Mouse (Mus musculus) kidney, embryonic 14.5 days (tissue): ENCODE measurements around the gene Itga7. TPM values are rescaled to one million over a fixed set of nuclear protein-coding genes. Genes with fewer than 3 reads are reported as not detected.

Experiments
- ATAC-seq: fragments of 200-750 bp; cut with Nextera tagmentation; 2 replicates; pipeline ENCODE4 v1.8.0; 2017; ENCODE audit warnings: moderate number of reproducible peaks, mild to moderate bottlenecking, moderate TSS enrichment, moderate library complexity; ENCODE audit not compliant: low FRiP score, low TSS enrichment
- H3K27ac ChIP-seq: fragments of 300-500 bp; sonication (generic); 2 replicates; pipeline ENCODE4 v1.5.1; 2014; ENCODE audit warnings: low read depth, mild to moderate bottlenecking, low read length, moderate library complexity, mixed read lengths
- H3K27me3 ChIP-seq: fragments of 300-500 bp; sonication (generic); 2 replicates; pipeline ENCODE4 v1.6.1; 2014; ENCODE audit warnings: mild to moderate bottlenecking, low read length; ENCODE audit not compliant: control insufficient read depth, insufficient read depth
- H3K36me3 ChIP-seq: fragments of 300-500 bp; sonication (generic); 2 replicates; pipeline ENCODE4 v1.6.1; 2014; ENCODE audit warnings: low read length, mixed read lengths; ENCODE audit not compliant: control insufficient read depth, insufficient read depth
- H3K4me1 ChIP-seq: fragments of 300-500 bp; sonication (generic); 2 replicates; pipeline ENCODE4 v1.6.1; 2014; ENCODE audit warnings: low read length, mixed read lengths; ENCODE audit not compliant: control insufficient read depth, insufficient read depth
- H3K4me2 ChIP-seq: fragments of 300-500 bp; sonication (generic); replicated peaks from 2 replicates; pipeline ENCODE4 v1.6.1; 2014; ENCODE audit warnings: low read depth, mild to moderate bottlenecking, low read length
- H3K4me3 ChIP-seq: fragments of 300-500 bp; sonication (generic); 2 replicates; pipeline ENCODE4 v1.5.1; 2014; ENCODE audit warnings: mild to moderate bottlenecking, low read length
- H3K9ac ChIP-seq: fragments of 300-500 bp; sonication (generic); 2 replicates; pipeline ENCODE4 v1.6.1; 2014; ENCODE audit warnings: low read depth, mild to moderate bottlenecking, low read length, moderate library complexity
- H3K9me3 ChIP-seq: fragments of 300-500 bp; sonication (generic); 2 replicates; pipeline ENCODE4 v1.6.1; 2016; ENCODE audit warnings: low read length; ENCODE audit not compliant: control insufficient read depth
- WGBS: fragments of 180-500 bp; shearing (Covaris S2); extraction: QIAGEN DNeasy Blood & Tissue Kit; methylation state at CpG from one replicate; pipeline ENCODE4 v1.1.7; 2014; 5-methylcytosine and 5-hydroxymethylcytosine counted together
- polyA plus RNA-seq: library from polyadenylated mRNA; unstranded; fragments of >200 nt; fragmentation: Nextera tagmentation; extraction: Ambion mirVana; gene quantifications from 2 replicates; pipeline ENCODE4 v1.2.1, GENCODE M21; 2014

The Itga7 gene
- polyA plus RNA-seq, 1 experiment from 2014 or later, result 1.3 TPM

- Histone ChIP-seq H3K4me1 (peaks cover 22% of the 10 kb centered on the region), H3K4me2 (peak within 1 kb of the TSS; percentile 57), H3K27ac (peak within 1 kb of the TSS; percentile 89), H3K36me3 (peaks cover 12% of the 10 kb centered on the region; the same call in 1 of the 2 replicates), H3K9me3 (no peaks in the 10 kb centered on the region), H3K27me3 (no peaks in the 10 kb centered on the region), H3K9ac (peak within 1 kb of the TSS; percentile 73), H3K4me3 (peak within 1 kb of the TSS; percentile 57)
- ATAC-seq, result no peak
- 7% methylated on average over 1 of the region's 1 CpGs for WGBS
These were observed 10.9 kb upstream of the Itga7 start, which contains the start of gene Rdh5 for GRCm38 (mm10) chr10:128922822-128923012. Gene Rdh5, minus strand, starts transcription at chr10:128922888.

- Histone ChIP-seq H3K4me3 (peak overlapping the region; percentile 57), H3K27ac (peak overlapping the region; percentile 89), H3K9ac (peak overlapping the region; percentile 73), H3K4me1 (peaks cover 22% of the 10 kb centered on the region), H3K27me3 (0 out of 2 replicates have a peak, but pooled peaks cover 2% of the 10 kb centered on the region), H3K36me3 (0 out of 2 replicates have a peak, but pooled peaks cover 9% of the 10 kb centered on the region), H3K9me3 (no peaks in the 10 kb centered on the region), H3K4me2 (peak overlapping the region; percentile 57)
- under 1% methylated on average over 42 of the region's 42 CpGs for WGBS
- peak; percentile 96 for ATAC-seq
These were observed 10.5 kb upstream of the Itga7 start for GRCm38 (mm10) chr10:128923013-128923691.

GRCm38 (mm10) chr10:128923935-128924334 is 9.7 kb upstream of the Itga7 start, which contains the start of gene Bloc1s1:
Gene Bloc1s1, minus strand, starts transcription at chr10:128924035.
- Histone ChIP-seq H3K4me1 (peaks cover 22% of the 10 kb centered on the region), H3K27me3 (0 out of 2 replicates have a peak, but pooled peaks cover 6% of the 10 kb centered on the region)
- 69% methylated on average over 9 of the region's 9 CpGs for WGBS

GRCm38 (mm10) chr10:128928356-128928755 is 5.3 kb upstream of the Itga7 start:
- Histone ChIP-seq H3K4me2 (no peak overlapping the region), H3K4me1 (peaks cover 7% of the 10 kb centered on the region), H3K9me3 (no peaks in the 10 kb centered on the region), H3K9ac (no peak overlapping the region), H3K36me3 (no peaks in the 10 kb centered on the region), H3K27ac (no peak overlapping the region), H3K4me3 (no peak overlapping the region), H3K27me3 (peaks cover 27% of the 10 kb centered on the region)
- no peak for ATAC-seq
- 36% methylated on average over 4 of the region's 4 CpGs for WGBS

More at GRCm38 (mm10) chr10:128923935-128924334, 9.7 kb upstream of the Itga7 start, which contains the start of gene Bloc1s1:
- no peaks in the 10 kb centered on the region for H3K9me3 ChIP-seq
- H3K27ac ChIP-seq, result peak within 1 kb of the TSS; percentile 89
- peak within 1 kb of the TSS; percentile 73 for H3K9ac ChIP-seq
- peak within 1 kb of the TSS; percentile 57 for H3K4me2 ChIP-seq
- H3K36me3 ChIP-seq, result 0 out of 2 replicates have a peak, but pooled peaks cover 4% of the 10 kb centered on the region
- no peak for ATAC-seq
- H3K4me3 ChIP-seq, result peak within 1 kb of the TSS; percentile 57

DNA sequence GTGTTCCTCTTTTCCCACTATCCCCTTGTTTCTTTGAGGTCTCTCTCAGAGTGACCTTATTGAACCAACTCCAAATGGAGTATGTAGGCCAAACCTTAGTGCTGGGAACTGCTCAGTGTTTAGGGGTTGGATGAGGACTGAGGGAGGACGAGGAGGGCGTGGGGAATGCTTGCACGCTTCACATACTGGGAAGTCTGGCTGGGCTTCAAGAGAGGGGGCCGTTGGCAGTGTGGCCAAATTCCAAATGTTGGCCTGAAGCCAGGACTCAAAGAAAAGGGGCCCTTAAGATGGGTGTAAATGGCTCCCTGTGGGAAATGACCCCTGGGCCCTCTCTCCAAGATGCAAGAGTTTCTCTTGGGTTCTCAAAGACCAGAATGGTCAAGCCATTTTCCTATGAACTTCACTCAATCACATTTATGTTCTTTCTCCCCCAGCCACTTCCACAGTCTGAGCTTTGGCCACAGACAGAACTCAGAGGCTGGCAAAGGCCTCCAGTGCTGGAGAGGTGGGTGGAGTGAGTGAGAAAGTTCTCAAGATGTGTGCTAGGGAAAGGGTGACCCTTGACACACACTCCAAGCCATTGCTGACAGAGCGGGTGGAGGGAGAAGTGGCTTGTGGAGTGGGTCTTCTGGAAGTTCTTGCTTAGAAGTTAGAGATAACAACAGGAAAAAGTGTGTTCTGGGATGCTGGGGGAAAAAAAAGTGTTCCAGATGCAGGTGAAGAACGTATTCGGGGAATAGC is 3.8 kb upstream of the Itga7 start:
- ATAC-seq, result no peak
- Histone ChIP-seq H3K4me2 (no peak overlapping the region), H3K27ac (no peak overlapping the region), H3K9me3 (no peaks in the 10 kb centered on the region), H3K4me1 (0 out of 2 replicates have a peak, but pooled peaks cover 9% of the 10 kb centered on the region), H3K4me3 (no peak overlapping the region), H3K9ac (no peak overlapping the region), H3K27me3 (peaks cover 39% of the 10 kb centered on the region), H3K36me3 (no peaks in the 10 kb centered on the region)
- 68% methylated on average over 7 of the region's 7 CpGs for WGBS

DNA sequence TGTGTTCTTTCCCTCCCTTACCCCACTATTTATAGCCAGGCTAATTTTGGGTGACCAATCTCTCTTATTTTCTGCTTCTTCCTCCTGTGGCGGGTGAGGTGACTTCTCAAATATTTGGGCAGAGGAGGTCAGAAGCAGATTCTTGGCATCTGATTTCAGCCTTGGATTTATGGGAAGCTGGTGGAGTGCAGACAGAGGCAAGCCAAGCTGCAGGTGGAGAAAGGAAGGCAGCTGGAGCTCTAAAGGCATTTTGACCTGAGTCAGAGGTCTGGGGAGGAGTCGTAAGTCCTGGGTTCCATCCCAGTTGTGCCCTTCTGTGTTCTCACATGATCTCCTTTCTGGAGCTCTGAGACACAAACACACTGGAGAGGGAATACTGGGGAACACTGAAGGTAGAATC is 2.2 kb upstream of the Itga7 start:
- Histone ChIP-seq H3K4me3 (no peak overlapping the region), H3K36me3 (no peaks in the 10 kb centered on the region), H3K9me3 (no peaks in the 10 kb centered on the region), H3K4me1 (0 out of 2 replicates have a peak, but pooled peaks cover 9% of the 10 kb centered on the region), H3K27me3 (peaks cover 56% of the 10 kb centered on the region), H3K27ac (no peak overlapping the region), H3K4me2 (no peak overlapping the region), H3K9ac (no peak overlapping the region)
- ATAC-seq, result no peak
- 23% methylated on average over 2 of the region's 2 CpGs for WGBS

GRCm38 (mm10) chr10:128933976-128934721 is 531 bp downstream of the Itga7 start:
- Histone ChIP-seq H3K27me3 (peaks cover 51% of the 10 kb centered on the region), H3K4me1 (0 out of 2 replicates have a peak, but pooled peaks cover 9% of the 10 kb centered on the region), H3K36me3 (no peaks in the 10 kb centered on the region), H3K27ac (no peak overlapping the region), H3K9me3 (no peaks in the 10 kb centered on the region), H3K4me2 (peak overlapping the region; percentile 54), H3K4me3 (peak overlapping the region; percentile 45), H3K9ac (peak overlapping the region; percentile 28; the same call in 1 of the 2 replicates)
- WGBS, result 2% methylated on average over 21 of the region's 21 CpGs
- peak; percentile 33; the same call in 1 of the 2 replicates for ATAC-seq

- H3K4me3 ChIP-seq, result no peak overlapping the region
- H3K9me3 ChIP-seq, result no peaks in the 10 kb centered on the region
- H3K9ac ChIP-seq, result no peak overlapping the region
- H3K4me1 ChIP-seq, result 0 out of 2 replicates have a peak, but pooled peaks cover 9% of the 10 kb centered on the region
- WGBS, result 64% methylated on average over 7 of the region's 7 CpGs
- no peak overlapping the region for H3K4me2 ChIP-seq
- H3K27me3 ChIP-seq, result peaks cover 49% of the 10 kb centered on the region
- H3K27ac ChIP-seq, result no peak overlapping the region
- ATAC-seq, result no peak
- no peaks in the 10 kb centered on the region for H3K36me3 ChIP-seq
These were observed 1.6 kb downstream of the Itga7 start for GRCm38 (mm10) chr10:128934997-128935787.
